Comparison of ENCODE assay signal across 21 mouse cellular contexts in the genomic region with DNA sequence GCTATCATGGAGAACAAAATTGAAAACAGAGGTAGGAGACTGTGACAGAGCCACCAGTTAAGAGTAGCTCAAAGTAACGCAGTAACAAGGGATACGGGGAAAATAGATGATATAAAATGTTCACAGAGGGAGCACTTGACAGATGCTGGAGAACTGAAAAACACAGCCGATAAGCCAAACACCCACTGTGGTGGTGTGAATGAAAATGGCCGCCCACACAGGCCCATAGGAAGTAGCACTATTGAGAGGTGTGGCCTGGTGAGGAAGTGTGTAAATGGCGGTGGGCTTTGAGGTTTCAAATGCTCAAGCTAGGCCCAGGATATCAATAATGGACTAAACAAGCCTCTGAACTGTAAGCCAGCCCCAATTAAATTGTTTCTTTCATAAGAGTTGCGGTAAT.
"Had no signal": no experiment of that assay in that cellular context is flagged by ENCODE, and none has a peak within 500 bp of the region (broad histone marks: within the 10 kb centered on the region; RNA-seq: fewer than 3 reads in every experiment).

No protein-coding gene starts in this region.

- ATAC-seq: liver, postnatal 0 days; lung, postnatal 0 days; midbrain, embryonic 13.5 days; midbrain, embryonic 16.5 days had no signal

- H3K4me3 ChIP-seq: kidney, embryonic 15.5 days; limb, embryonic 12.5 days; limb, embryonic 15.5 days; midbrain, embryonic 13.5 days; myocyte; neural tube, embryonic 13.5 days had no signal

- H3K27ac ChIP-seq: kidney, embryonic 15.5 days; limb, embryonic 12.5 days; limb, embryonic 15.5 days; liver, embryonic 14.5 days; macrophage; midbrain, embryonic 13.5 days; neural tube, embryonic 13.5 days; stomach, postnatal 0 days had no signal

- DNase-seq: kidney, adult 11 months; kidney, adult 8-10 months; kidney, postnatal 10 days; kidney, postnatal 36 days; left cerebral cortex, postnatal 4 days; liver, postnatal 0 days; lung, embryonic 14.5 days; retina, postnatal 1 day; right cerebral cortex, postnatal 4 days; thymus, postnatal 25 days had no signal
